Mouse (Mus musculus): ENCODE data around the gene Trpv3.

- TF ChIP-seq CTCF (IDR thresholded peaks at IDR 0.05; ENCODE audit: borderline replicate concordance, insufficient read depth, low read depth, low read length) (no peak), POLR2A (IDR thresholded peaks at IDR 0.05; ENCODE audit: borderline replicate concordance, insufficient read depth, low read length) (no peak)
These were observed 16.7 kb downstream of the Trpv3 start for GRCm38 (mm10) chr11:73283926-73284325.
